Mouse (Mus musculus): ENCODE measurements at regions not wholly inside any gene's neighbourhood (a gene's known extent, or its start where the extent isn't known, plus 50 kb on each side); places are given as distances from the start of the nearest gene placed in this dataset.
A peak's percentile ranks its signal among the peaks of the same experiment; 100 is the strongest.

DNA sequence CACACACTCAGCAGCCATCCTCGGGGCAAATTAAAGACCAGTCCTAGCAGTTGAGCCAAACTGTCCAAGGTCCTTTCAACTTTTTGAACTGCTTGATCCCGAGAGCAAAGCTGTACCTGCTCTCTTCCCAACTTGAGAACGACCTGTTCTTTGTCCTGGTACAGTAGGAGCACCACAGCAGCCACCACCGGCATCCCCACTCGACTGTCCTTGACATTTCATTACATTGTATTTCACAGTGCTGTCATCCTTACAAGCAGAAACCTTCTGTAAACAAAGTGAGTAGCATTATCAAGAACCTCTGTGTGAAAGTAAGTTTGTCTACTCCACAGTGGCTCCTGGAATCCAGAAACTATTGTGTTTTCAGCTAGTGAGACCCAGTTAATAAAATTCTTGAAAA is 240.2 kb upstream of the Zfp462 start:
- DNase-seq (ENCODE audit: low spot score in 2 of 2), result no peak

DNA sequence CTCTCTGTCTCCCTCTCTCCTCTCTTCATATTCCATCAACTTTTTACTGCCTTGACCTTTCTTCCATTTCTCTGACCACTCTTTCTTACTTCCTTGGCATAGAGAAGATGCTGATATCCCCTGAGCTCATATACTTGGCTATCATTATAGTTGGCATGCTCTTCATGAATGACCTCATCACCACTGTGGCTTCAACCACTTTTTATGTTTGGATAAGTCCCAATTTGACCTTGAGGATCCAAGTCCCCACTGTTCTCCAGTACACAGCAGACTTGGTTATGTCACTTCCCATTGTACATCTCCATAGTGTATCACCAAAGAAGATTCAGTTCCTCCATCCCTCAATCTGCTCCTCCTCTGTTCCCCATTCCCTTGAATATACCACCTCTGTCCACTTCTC is 235.1 kb upstream of the Zfp462 start:
- DNase-seq (ENCODE audit: low spot score in 2 of 2), result no peak

DNA sequence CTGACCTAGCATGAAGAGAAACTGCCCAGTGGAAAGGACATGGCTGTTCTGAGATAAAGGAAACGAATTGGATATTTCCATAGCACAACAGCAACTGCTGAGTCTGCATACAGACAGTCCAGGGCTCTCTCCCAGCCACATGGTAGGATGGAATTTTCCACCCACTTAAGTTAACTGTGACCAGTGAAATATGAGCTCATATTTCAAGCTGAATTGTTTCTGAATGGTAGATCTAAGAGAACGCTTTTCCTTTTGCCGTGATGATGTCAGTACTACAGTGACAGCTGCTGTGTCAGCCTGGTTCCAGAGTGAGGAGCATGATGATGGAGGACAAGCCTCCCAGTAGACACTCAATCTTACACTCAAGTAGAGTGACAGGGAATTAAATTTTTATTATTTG is 231.9 kb upstream of the Zfp462 start:
- no peak for DNase-seq (ENCODE audit: low spot score in 2 of 2)

DNA sequence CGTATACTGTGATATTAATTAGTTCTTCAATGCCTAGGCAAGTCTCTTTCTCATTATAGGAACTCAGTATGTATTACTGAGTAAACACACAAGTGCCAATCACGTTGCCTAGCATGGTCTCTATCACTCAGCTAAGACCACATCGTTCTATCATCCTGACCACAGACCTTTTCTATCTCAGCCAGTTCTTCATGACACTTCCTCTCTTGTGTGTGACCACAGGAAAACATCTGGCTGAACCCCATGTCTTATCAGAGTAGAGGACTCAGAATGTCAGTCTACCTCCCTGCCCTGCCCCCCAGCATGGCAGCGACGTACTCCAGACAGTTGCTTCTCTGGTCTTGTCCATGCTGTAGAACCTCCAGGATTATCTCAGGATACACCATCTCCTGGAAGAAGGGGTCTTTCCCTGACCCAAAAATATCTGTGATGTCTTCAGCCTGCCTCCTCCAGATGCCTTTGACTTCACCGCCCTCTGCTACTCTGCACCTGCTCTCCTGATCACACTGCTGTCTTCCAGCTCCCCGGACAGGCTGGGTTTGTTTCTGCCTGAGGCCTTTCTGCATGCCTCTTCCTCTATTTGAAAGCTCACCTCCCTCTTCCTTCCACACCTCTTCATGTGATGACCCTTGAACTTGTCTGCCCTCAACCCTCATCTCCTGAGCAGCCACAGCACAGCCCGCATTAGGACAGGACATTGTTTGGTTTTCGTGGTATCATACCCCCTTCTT is 230.1 kb upstream of the Zfp462 start:
- no peak for DNase-seq (ENCODE audit: low spot score in 2 of 2)

DNA sequence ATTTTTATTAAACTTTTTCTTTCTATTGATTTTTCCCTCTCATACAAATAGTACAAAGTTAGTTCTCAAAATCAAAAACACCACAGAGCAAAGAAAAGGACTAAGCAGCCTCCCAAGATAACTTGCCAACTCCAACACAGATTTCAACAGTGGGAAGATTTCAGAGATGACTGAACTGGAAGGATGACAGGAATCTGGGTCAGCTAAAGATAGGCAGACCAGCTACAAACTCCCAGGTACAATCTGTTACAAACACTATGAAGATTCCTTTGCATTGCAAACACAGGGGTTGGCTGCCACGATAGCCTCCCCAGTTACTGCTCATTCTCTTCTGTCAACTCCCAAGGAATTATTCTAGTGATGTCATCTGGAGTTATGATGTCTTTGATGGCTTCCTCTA is 226.8 kb upstream of the Zfp462 start:
- peak; percentile 2 to 28 for DNase-seq (ENCODE audit: low spot score in 2 of 2)

DNA sequence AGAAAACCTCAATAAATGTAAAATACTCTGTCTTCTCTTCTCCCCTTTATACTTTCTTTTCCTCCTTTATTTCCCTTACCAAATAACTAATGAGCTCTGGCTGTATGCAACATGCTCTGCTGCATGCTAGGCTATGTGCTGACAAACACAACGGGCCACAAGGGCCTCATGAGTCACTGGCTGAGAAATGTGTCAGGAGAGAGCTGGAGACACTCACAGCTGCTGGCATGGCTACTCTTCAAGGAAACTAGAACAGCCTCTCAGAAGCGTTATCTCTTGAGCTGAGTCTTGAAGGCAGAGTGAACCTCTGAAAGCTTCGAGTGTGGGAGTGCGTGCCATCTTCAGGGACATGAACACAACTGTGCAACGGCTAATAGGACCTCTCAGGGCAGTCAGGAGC is 205.8 kb upstream of the Zfp462 start:
- DNase-seq (ENCODE audit: low spot score in 2 of 2), result peak in 1 of 2 experiments; percentile 9

DNA sequence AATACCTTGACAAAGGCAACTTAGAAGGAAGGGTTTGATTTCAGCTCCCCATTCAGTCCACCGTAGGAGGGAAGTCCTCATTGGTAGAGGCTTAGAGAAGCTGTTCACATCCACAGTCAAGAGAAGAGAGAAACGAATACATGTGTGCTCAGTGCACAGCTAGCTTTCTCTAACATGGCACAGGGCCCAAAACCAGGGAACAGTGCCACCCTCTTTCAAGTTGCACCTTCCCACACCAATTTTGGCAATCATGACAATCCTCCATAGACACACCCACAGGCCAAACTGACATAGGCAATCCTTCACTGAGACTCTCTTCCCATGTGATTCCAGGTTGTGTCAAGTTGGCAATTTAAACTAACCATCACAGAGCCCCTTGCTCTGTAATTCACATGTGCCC is 193.4 kb upstream of the Zfp462 start:
- DNase-seq (ENCODE audit: low spot score in 2 of 2), result peak in 1 of 2 experiments; percentile 18

DNA sequence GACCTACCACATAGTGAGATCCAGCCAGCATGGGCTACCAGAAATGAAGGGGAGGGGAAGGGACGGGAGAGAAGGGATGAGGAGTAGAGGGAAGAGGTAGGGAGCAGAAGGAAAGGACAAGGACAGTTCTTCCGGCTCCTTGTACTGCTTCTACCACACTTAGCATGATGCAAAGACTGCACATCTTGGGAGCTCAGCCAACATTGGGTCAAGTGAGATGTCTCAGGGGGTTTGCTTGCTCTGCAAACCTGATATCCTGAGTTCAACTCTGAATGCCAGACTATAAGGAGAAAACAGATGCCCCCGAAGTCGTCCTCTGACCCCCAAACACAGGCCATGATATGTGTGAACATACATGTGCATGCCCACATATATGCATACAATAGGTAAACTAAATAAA is 188.4 kb upstream of the Zfp462 start:
- no peak for DNase-seq (ENCODE audit: low spot score in 2 of 2)

DNA sequence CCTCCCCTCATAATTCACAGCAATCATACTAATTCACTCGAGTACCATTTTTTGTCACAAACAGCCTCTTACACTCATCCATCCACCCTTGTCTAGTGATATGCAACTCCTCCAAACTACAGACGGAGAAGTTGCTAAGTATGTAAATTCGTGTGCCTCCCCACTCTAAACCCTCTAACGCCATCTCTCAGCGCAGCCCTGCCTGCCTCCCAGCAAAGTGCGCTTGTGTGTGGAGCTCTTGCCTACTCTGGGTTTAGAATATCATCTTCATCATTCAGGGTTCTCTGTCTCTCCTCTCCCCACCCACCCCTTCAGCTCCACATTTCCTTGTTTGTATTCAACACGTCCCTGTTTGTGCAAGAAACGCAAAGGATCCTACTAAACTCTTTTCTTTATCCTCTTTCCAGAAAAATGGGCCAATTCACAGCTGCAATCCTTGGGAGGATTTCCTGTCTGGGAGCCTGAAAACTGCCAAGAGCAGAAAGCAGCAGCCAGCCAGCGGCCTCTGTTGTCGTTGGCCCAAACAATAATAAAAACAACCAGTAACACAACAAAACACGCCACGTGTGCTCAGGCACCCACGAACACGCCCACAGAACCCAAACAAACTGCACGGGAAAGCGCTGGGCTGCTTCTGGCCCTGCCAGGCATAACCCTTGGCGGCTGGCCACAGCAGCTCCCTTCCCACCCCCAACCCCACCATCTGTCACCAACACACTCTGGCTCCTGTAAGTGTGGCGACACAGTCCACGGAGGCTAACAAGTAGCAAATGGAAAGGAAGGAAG is 186.9 kb upstream of the Zfp462 start:
- peak; percentile 24 to 35 for DNase-seq (ENCODE audit: low spot score in 2 of 2)

DNA sequence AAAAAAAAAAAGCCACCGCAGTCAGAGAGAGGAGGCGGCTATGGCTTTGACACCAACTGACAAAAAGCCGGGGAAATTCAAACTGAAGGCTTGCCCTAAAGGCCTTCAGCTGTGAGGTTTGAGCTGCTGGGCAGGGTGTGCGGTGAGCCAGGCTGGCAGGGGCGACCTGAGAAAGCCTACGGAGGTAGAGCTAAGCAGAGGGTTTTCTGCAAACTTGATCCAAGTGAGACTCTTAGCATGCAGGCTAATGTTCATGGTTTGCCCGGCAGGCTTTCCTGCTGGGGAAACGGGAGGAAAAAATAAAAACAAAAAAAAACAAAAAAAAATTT is 186.4 kb upstream of the Zfp462 start:
- DNase-seq (ENCODE audit: low spot score in 2 of 2), result no peak

DNA sequence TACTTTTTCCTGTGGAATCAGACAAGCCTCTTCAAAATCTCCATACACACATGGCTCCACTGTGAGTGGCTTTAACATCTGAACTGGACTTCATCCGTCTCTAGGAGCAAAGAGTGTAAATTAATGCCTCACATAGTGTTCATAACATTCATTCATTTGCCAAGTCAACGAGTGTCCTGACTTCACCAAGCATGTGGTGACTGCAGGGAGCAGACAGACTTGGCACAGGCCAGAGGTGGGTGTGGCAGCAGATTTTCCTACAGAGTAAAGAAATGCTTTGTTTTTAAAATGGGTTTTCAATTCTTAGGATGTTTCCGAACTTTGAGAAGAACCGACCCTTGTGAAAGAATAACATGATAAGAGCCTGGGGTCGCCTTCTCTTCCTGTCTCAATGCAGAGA is 183.6 kb upstream of the Zfp462 start:
- no peak for DNase-seq (ENCODE audit: low spot score in 2 of 2)

DNA sequence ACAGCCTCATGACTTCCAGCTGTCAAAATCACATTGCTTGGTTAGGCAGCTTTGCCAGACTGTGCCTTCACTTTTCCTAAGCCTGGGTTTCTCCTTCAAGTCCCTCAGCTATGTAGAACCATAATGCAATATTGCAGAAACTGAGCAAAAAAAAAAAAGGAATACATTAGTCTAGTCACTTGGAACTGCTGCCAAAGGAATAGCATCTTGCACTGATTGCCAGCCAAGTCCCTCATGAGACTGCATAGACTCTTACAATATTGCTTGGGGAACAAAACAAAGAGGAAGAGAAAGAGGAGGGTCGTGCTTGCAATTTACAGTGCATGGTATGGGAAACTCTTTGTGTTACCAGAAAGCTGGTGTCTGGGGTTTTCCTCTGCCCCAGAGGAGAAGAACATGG is 179.8 kb upstream of the Zfp462 start:
- DNase-seq (ENCODE audit: low spot score in 2 of 2), result no peak

DNA sequence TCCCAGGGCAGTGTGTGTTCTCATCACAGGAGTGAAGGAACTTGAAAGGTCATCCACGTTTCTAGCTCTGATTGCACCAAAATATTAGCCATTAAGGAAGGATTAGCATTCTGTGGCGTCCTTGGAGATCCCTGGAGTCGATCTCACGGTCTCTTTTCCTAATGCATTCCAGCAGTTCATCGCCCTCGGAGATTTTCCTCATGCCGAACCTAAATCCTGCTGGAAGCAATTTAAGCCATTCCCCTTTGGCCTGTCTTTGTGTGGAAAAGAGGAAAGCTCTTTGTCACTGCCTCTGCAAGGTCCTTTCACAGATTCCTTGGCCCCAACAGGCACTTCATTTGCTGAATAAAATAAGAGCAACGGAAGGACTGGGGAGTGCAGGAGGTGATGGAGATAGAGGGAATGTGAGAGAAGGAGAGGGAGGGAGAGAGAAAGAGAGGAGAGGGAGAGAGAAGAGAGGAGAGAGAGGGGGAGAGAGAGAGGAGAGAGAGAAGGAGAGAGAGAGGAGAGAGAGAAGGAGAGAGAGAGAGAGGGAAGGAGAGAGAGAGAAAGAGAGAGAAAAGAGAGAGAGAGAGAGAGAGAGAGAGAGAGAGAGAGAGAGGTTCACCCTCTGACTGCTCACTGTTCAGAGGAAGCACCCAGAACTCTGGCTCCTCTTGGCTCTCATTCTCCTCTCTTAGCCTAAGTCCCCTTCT is 177.2 kb upstream of the Zfp462 start:
- no peak for DNase-seq (ENCODE audit: low spot score in 2 of 2)

DNA sequence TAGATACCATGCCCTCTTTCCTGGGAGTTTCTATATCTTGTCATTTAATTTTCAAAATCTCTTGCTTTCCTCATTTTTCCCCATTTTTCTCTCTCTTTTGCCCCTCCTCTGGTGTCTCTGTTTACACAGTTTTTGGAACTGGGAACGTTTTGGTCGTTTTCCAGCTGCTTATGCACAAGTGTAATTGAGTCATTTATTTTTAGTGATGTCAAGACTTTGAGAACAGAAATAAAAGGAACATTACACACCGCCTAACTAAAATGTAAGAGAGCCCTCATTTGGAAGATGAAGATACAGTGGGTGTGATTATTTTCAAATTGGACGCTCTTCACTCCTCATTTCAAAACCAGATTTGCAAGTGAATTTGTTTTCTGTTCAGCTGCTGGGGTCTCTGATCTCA is 176.0 kb upstream of the Zfp462 start:
- DNase-seq (ENCODE audit: low spot score in 2 of 2), result no peak

DNA sequence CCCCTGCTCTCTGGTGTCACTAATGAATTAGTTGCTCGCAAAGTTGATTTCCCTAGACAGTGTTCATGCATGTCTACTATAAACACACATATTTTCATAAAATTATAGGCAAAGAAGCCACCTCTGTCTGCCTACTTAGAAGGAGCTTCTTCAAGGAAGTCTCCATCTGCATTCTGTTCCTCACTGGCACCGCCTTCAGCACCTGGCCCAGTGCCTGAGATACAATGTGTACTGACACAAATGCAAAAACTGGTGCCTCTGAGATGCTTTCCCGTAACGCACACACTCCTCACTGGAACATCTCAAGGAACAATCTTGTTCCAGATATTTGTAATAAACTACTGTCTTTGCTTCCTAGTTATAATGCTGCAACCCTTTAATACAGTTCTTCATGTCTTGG is 170.8 kb upstream of the Zfp462 start:
- DNase-seq (ENCODE audit: low spot score in 2 of 2), result peak; percentile 59 to 66

DNA sequence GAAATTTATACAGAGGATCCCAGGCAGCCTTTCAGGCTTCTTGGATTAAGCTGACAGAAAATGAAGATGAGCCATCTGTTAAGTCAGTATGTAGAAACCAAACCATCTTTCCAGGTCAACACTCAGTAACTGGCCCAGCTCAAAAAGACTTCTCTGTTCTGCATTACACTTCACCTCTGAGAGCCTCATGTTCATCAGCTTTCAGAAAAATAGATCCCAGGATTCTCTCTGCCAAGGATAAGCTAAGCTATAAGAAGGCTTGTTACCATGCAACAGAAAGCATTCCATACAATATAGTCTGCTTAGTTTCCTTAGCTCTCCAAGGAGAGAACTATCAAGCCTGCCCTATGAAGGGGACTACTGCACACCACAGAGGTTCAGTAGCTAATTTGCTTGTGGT is 170.1 kb upstream of the Zfp462 start:
- DNase-seq (ENCODE audit: low spot score in 2 of 2), result no peak

DNA sequence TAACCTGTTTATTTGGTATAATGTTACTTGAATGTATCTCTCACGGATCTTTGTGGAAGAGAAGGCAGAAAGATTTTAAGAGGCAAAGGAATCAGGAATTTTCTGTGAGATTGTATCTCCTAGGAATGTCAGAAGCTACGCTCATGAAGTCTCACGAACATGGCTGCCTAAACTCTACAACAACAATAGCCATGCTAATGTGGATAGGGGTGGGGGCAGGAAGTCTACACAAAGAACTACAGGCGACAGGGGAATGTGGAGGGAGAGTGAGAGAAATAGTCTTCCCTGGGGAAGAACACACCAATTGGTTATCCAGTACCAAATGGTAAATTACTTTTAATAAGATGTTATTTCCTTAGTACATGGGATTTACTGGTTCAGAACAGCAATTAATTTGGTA is 164.3 kb upstream of the Zfp462 start:
- no peak for DNase-seq (ENCODE audit: low spot score in 2 of 2)

DNA sequence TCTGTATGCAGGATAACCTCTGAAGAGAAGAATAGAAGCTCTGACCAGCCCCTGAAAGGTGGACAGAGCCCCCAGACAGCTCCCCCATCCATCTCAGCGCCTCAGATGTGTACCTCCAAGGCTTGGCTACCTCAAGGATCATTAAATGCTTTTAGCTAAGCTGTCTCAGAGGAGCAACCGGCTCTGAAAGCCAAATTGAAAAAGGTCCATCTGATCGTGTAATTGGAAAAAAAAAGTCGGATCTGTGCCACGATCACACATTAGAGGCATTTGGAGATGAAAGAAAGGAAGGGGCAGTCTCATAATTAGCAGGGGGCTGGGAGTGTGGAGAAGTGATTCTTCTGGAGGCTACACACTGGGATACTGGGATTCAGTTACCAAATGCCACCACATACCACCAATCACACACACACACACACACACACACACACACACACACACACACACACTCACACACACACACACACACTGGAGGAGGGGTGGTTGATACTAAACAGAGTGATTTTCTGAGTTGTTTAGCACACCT is 153.6 kb upstream of the Zfp462 start:
- no peak for DNase-seq (ENCODE audit: low spot score in 2 of 2)

DNA sequence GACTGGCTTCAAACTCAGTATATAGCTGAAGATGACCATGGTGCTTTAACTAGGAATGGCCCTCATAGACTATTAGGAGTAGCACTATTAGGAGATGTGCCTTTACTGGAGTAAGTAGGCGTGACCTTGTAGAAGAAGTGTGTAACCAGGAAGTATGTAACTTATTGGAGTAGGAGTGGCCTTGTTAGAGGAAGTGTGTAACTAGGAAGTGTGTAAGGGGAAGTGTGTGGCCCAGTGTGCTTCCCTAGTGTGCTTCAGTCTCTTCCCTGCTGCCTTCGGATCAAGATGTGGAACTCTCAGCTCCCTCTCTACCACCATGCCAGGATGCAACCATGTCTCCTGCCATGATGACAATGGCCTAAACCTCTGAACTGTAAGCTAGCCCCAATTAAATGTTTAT is 151.0 kb upstream of the Zfp462 start:
- DNase-seq (ENCODE audit: low spot score in 2 of 2), result no peak

DNA sequence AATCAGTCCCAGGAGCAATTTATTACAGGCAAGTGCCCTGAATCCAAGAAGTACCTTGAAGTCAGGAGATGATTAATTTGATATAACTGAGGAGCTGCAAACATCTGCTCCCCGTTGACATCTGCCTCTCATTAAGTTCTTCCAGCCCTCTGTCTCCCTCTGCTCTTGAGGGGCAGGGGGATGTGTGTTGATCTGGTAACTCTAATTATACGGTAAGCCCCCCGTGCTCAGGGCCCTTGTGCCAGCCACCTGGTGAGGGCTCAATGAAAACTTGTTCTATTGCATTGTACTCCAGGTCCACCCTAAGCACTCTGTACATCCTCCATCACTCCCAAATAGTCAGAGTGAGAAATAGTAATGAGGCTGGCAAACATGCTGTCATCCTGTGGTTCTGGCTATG is 149.6 kb upstream of the Zfp462 start:
- no peak for DNase-seq (ENCODE audit: low spot score in 2 of 2)

DNA sequence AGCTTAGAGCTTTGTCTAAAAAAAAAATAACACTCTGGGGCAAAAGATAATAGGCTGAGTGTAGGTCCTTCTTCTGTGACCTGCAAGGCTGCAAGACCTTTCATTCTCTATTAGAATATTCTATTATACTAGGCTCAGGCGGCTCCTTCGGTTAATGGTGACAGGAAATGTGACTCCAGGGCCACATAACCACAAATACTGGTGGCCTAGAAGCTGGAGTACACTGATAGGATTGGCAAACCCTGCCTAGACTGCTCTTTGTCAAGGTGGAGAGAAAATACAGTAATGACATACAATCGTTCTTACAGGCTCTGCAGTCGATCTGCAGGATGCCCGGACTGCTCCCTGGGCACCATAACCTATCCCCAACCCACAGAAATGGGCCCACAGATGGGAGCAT is 146.3 kb upstream of the Zfp462 start:
- no peak for DNase-seq (ENCODE audit: low spot score in 2 of 2)

DNA sequence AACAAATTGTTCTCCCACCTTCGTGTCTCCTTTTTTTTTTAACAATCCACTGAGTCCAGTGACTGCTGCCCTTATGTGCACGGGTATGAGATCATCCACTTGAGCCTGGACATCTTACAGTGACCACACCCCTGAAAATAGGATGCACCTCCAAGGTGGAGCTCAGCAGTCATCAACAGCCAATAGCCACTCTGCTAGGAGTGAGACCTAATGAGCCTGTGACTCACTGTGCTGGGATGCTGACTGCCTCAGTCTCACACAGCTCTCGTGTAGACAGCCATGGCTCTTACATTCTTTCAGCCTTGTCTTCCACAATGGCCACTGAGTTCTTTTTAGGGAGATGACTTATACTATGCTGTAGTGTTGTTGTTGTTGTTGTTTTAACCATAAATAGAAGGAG is 133.7 kb upstream of the Zfp462 start:
- DNase-seq (ENCODE audit: low spot score in 2 of 2), result no peak
